9 mouse cellular contexts compared by ENCODE assay signal in the genomic region with DNA sequence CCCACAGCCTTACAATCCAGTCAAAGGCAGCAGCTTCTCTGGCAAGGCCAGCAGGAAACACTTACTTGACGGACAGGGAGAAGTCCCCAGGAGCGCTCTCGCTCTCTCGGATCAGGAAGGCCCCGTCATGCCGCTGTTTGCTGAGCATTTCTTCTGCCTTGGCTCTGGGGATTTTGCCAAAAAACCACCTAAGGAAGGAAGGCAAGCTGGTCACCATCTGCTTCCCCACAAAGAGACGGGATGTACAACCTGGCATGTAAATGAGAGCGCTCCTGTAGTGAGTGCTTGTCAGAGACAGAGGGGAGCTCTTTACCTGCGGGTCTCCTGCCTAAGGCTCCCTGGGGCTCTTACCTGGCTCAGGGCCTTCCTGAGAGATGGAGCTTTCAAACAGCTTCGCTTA. TPM values are rescaled to one million over a fixed set of nuclear protein-coding genes. Genes with fewer than 3 reads are reported as not detected.
DNase-seq lines count a peak whose midpoint lies in the region; ATAC-seq lines count a peak whose summit lies in the region.
"Had no signal": no experiment of that assay in that cellular context is flagged by ENCODE, and none has a peak within 500 bp of the region (broad histone marks: within the 10 kb centered on the region; RNA-seq: fewer than 3 reads in every experiment).

No protein-coding gene starts in this region.

- 52% methylated on average over 10 of the region's 10 CpGs for WGBS in forebrain, embryonic 13.5 days
- WGBS in forebrain, embryonic 11.5 days, result 72% methylated on average over 10 of the region's 10 CpGs
- 77% methylated on average over 10 of the region's 10 CpGs for WGBS in limb, embryonic 13.5 days
- 79% methylated on average over 10 of the region's 10 CpGs for WGBS in limb, embryonic 10.5 days
- WGBS in hindbrain, embryonic 15.5 days, result 48% methylated on average over 10 of the region's 10 CpGs
- WGBS in neural tube, embryonic 15.5 days, result 63% methylated on average over 10 of the region's 10 CpGs

- peaks cover 62% of the 10 kb centered on the region for H3K36me3 ChIP-seq in forebrain, embryonic 13.5 days (ENCODE audit: poor library complexity, severe bottlenecking)
- no peaks in the 10 kb centered on the region; the same call in 1 of the 2 replicates for H3K36me3 ChIP-seq in forebrain, embryonic 11.5 days (ENCODE audit: control insufficient read depth, insufficient read depth, low read length)
- H3K36me3 ChIP-seq in limb, embryonic 13.5 days, result peaks cover 71% of the 10 kb centered on the region
- peaks cover 75% of the 10 kb centered on the region for H3K36me3 ChIP-seq in limb, embryonic 10.5 days
- H3K36me3 ChIP-seq in hindbrain, embryonic 15.5 days, result peaks cover 18% of the 10 kb centered on the region; the same call in 1 of the 2 replicates
- H3K36me3 ChIP-seq in neural tube, embryonic 15.5 days, result peaks cover 46% of the 10 kb centered on the region

- no peak overlapping the region for H3K4me2 ChIP-seq in forebrain, embryonic 13.5 days
- H3K4me2 ChIP-seq in forebrain, embryonic 11.5 days (ENCODE audit: low read depth, low read length, severe bottlenecking), result no peak overlapping the region
- H3K4me2 ChIP-seq in limb, embryonic 13.5 days (replicated peaks), result no peak overlapping the region
- no peak overlapping the region for H3K4me2 ChIP-seq in hindbrain, embryonic 15.5 days
- H3K4me2 ChIP-seq in neural tube, embryonic 15.5 days, result no peak overlapping the region

- no peak for ATAC-seq in forebrain, embryonic 13.5 days
- ATAC-seq in forebrain, embryonic 11.5 days (replicated peaks; ENCODE audit: low FRiP score), result no peak
- no peak for ATAC-seq in limb, embryonic 13.5 days (ENCODE audit: low FRiP score, low read depth)
- ATAC-seq in hindbrain, embryonic 15.5 days (ENCODE audit: low FRiP score, low read depth), result no peak
- no peak for ATAC-seq in neural tube, embryonic 15.5 days (ENCODE audit: low FRiP score)

- H3K9ac ChIP-seq in forebrain, embryonic 13.5 days, result no peak overlapping the region
- no peak overlapping the region for H3K9ac ChIP-seq in forebrain, embryonic 11.5 days (ENCODE audit: low read length)
- 0 out of 2 replicates have a peak overlapping the region, but pooled peaks have one; percentile 19 for H3K9ac ChIP-seq in limb, embryonic 13.5 days
- no peak overlapping the region for H3K9ac ChIP-seq in hindbrain, embryonic 15.5 days
- H3K9ac ChIP-seq in neural tube, embryonic 15.5 days (replicated peaks), result no peak overlapping the region

- no peak overlapping the region for H3K4me3 ChIP-seq in forebrain, embryonic 13.5 days
- H3K4me3 ChIP-seq in forebrain, embryonic 11.5 days (ENCODE audit: low read depth, low read length), result no peak overlapping the region
- no peak overlapping the region for H3K4me3 ChIP-seq in limb, embryonic 13.5 days
- H3K4me3 ChIP-seq in limb, embryonic 10.5 days, result no peak overlapping the region
- no peak overlapping the region for H3K4me3 ChIP-seq in hindbrain, embryonic 15.5 days
- H3K4me3 ChIP-seq in neural tube, embryonic 15.5 days (replicated peaks), result no peak overlapping the region
- H3K4me3 ChIP-seq: gastrocnemius, adult 2 months had no signal

- no peaks in the 10 kb centered on the region for H3K9me3 ChIP-seq in forebrain, embryonic 13.5 days (replicated peaks)
- no peaks in the 10 kb centered on the region for H3K9me3 ChIP-seq in forebrain, embryonic 11.5 days (ENCODE audit: control insufficient read depth, low read length)
- no peaks in the 10 kb centered on the region for H3K9me3 ChIP-seq in limb, embryonic 13.5 days
- no peaks in the 10 kb centered on the region for H3K9me3 ChIP-seq in limb, embryonic 10.5 days (replicated peaks)
- H3K9me3 ChIP-seq in hindbrain, embryonic 15.5 days, result no peaks in the 10 kb centered on the region
- no peaks in the 10 kb centered on the region for H3K9me3 ChIP-seq in neural tube, embryonic 15.5 days (replicated peaks)

- H3K27ac ChIP-seq in forebrain, embryonic 13.5 days, result peak overlapping the region; percentile 84
- no peak overlapping the region for H3K27ac ChIP-seq in forebrain, embryonic 11.5 days (ENCODE audit: low read depth, low read length)
- peak overlapping the region; percentile 1; the same call in 1 of the 2 replicates for H3K27ac ChIP-seq in limb, embryonic 13.5 days
- H3K27ac ChIP-seq in limb, embryonic 10.5 days, result no peak overlapping the region
- peak overlapping the region; percentile 56 for H3K27ac ChIP-seq in hindbrain, embryonic 15.5 days (replicated peaks)
- peak overlapping the region; percentile 43; the same call in 1 of the 2 replicates for H3K27ac ChIP-seq in neural tube, embryonic 15.5 days (replicated peaks)
- H3K27ac ChIP-seq: gastrocnemius, adult 2 months had no signal

- peaks cover 6% of the 10 kb centered on the region; the same call in 1 of the 2 replicates for H3K4me1 ChIP-seq in forebrain, embryonic 13.5 days
- no peaks in the 10 kb centered on the region for H3K4me1 ChIP-seq in forebrain, embryonic 11.5 days (replicated peaks; ENCODE audit: control insufficient read depth, insufficient read depth, low read length)
- H3K4me1 ChIP-seq in limb, embryonic 13.5 days, result peaks cover 4% of the 10 kb centered on the region; the same call in 1 of the 2 replicates
- H3K4me1 ChIP-seq in limb, embryonic 10.5 days, result no peaks in the 10 kb centered on the region
- no peaks in the 10 kb centered on the region for H3K4me1 ChIP-seq in hindbrain, embryonic 15.5 days (replicated peaks)
- 0 out of 2 replicates have a peak, but pooled peaks cover 4% of the 10 kb centered on the region for H3K4me1 ChIP-seq in neural tube, embryonic 15.5 days

- H3K27me3 ChIP-seq in forebrain, embryonic 13.5 days, result no peaks in the 10 kb centered on the region
- H3K27me3 ChIP-seq in forebrain, embryonic 11.5 days (ENCODE audit: control insufficient read depth, insufficient read depth, low read length), result no peaks in the 10 kb centered on the region
- H3K27me3 ChIP-seq in limb, embryonic 13.5 days, result no peaks in the 10 kb centered on the region
- H3K27me3 ChIP-seq in limb, embryonic 10.5 days (ENCODE audit: low read depth, poor library complexity, severe bottlenecking), result no peaks in the 10 kb centered on the region
- H3K27me3 ChIP-seq in hindbrain, embryonic 15.5 days, result no peaks in the 10 kb centered on the region
- no peaks in the 10 kb centered on the region for H3K27me3 ChIP-seq in neural tube, embryonic 15.5 days (replicated peaks)

- DNase-seq in forebrain, embryonic 11.5 days (ENCODE audit: low spot score), result no peak
- DNase-seq in limb, embryonic 10.5 days (ENCODE audit: low spot score), result no peak
- DNase-seq in urinary bladder, postnatal 4 days (ENCODE audit: low spot score in 2 of 2), result no peak
- DNase-seq in ovary, postnatal 36 days (ENCODE audit: low spot score), result no peak
- DNase-seq: gastrocnemius, adult 2 months had no signal

RNA-seq across cellular contexts. Expression of a gene that starts 21.6 kb away (rescaled TPM):
- polyA plus RNA-seq in forebrain, embryonic 13.5 days (2015; fragmentation: Nextera tagmentation; extraction: Ambion mirVana), result 37.6 and 37.8 TPM in 2 replicates
- 26.4 and 27.7 TPM in 2 replicates for polyA plus RNA-seq in forebrain, embryonic 11.5 days (2014; fragmentation: Nextera tagmentation; extraction: Ambion mirVana)
- polyA plus RNA-seq in limb, embryonic 13.5 days (2015; fragmentation: Nextera tagmentation; extraction: Ambion mirVana), result 28.5 and 30.2 TPM in 2 replicates
- 27.2 and 27.8 TPM in 2 replicates for polyA plus RNA-seq in limb, embryonic 10.5 days (2016; fragmentation: Nextera tagmentation; extraction: Ambion mirVana)
- polyA plus RNA-seq in hindbrain, embryonic 15.5 days (2015; fragmentation: Nextera tagmentation; extraction: Ambion mirVana), result 43.6 and 47.1 TPM in 2 replicates
- 49.0 and 52.8 TPM in 2 replicates for polyA plus RNA-seq in neural tube, embryonic 15.5 days (2015; fragmentation: Nextera tagmentation; extraction: Ambion mirVana)

RNA-seq across cellular contexts. Expression of a gene that starts 36.9 kb away (rescaled TPM):
- polyA plus RNA-seq in forebrain, embryonic 13.5 days (2015; fragmentation: Nextera tagmentation; extraction: Ambion mirVana), result 12.4 and 13.4 TPM in 2 replicates
- 19.2 and 22.6 TPM in 2 replicates for polyA plus RNA-seq in forebrain, embryonic 11.5 days (2014; fragmentation: Nextera tagmentation; extraction: Ambion mirVana)
- 18.8 and 19.8 TPM in 2 replicates for polyA plus RNA-seq in limb, embryonic 13.5 days (2015; fragmentation: Nextera tagmentation; extraction: Ambion mirVana)
- 16.2 and 18.2 TPM in 2 replicates for polyA plus RNA-seq in limb, embryonic 10.5 days (2016; fragmentation: Nextera tagmentation; extraction: Ambion mirVana)
- polyA plus RNA-seq in hindbrain, embryonic 15.5 days (2015; fragmentation: Nextera tagmentation; extraction: Ambion mirVana), result 12.2 and 13.9 TPM in 2 replicates
- 11.5 and 19.4 TPM in 2 replicates for polyA plus RNA-seq in neural tube, embryonic 15.5 days (2015; fragmentation: Nextera tagmentation; extraction: Ambion mirVana)

RNA-seq across cellular contexts. Expression of a gene that starts 45.9 kb away (rescaled TPM):
- 23.6 and 29.8 TPM in 2 replicates for polyA plus RNA-seq in forebrain, embryonic 13.5 days (2015; fragmentation: Nextera tagmentation; extraction: Ambion mirVana)
- 36.5 and 37.1 TPM in 2 replicates for polyA plus RNA-seq in forebrain, embryonic 11.5 days (2014; fragmentation: Nextera tagmentation; extraction: Ambion mirVana)
- polyA plus RNA-seq in limb, embryonic 13.5 days (2015; fragmentation: Nextera tagmentation; extraction: Ambion mirVana), result 18.1 and 20.9 TPM in 2 replicates
- 30.8 and 34.9 TPM in 2 replicates for polyA plus RNA-seq in limb, embryonic 10.5 days (2016; fragmentation: Nextera tagmentation; extraction: Ambion mirVana)
- polyA plus RNA-seq in hindbrain, embryonic 15.5 days (2015; fragmentation: Nextera tagmentation; extraction: Ambion mirVana), result 35.8 and 38.1 TPM in 2 replicates
- polyA plus RNA-seq in neural tube, embryonic 15.5 days (2015; fragmentation: Nextera tagmentation; extraction: Ambion mirVana), result 34.6 and 35.0 TPM in 2 replicates

RNA-seq across cellular contexts. Expression of a gene that starts 46.0 kb away (rescaled TPM):
- polyA plus RNA-seq in forebrain, embryonic 13.5 days (2015; fragmentation: Nextera tagmentation; extraction: Ambion mirVana), result 81.6 and 87.1 TPM in 2 replicates
- 93.9 and 95.3 TPM in 2 replicates for polyA plus RNA-seq in forebrain, embryonic 11.5 days (2014; fragmentation: Nextera tagmentation; extraction: Ambion mirVana)
- polyA plus RNA-seq in limb, embryonic 13.5 days (2015; fragmentation: Nextera tagmentation; extraction: Ambion mirVana), result 91.6 and 93.5 TPM in 2 replicates
- polyA plus RNA-seq in limb, embryonic 10.5 days (2016; fragmentation: Nextera tagmentation; extraction: Ambion mirVana), result 108 and 120 TPM in 2 replicates
- 73.6 and 79.8 TPM in 2 replicates for polyA plus RNA-seq in hindbrain, embryonic 15.5 days (2015; fragmentation: Nextera tagmentation; extraction: Ambion mirVana)
- 81.0 and 83.8 TPM in 2 replicates for polyA plus RNA-seq in neural tube, embryonic 15.5 days (2015; fragmentation: Nextera tagmentation; extraction: Ambion mirVana)

RNA-seq across cellular contexts. Expression of a gene that starts 58.7 kb away (rescaled TPM):
- polyA plus RNA-seq in forebrain, embryonic 13.5 days (2015; fragmentation: Nextera tagmentation; extraction: Ambion mirVana), result 137 and 139 TPM in 2 replicates
- 63.0 and 71.4 TPM in 2 replicates for polyA plus RNA-seq in forebrain, embryonic 11.5 days (2014; fragmentation: Nextera tagmentation; extraction: Ambion mirVana)
- polyA plus RNA-seq in limb, embryonic 13.5 days (2015; fragmentation: Nextera tagmentation; extraction: Ambion mirVana), result 96.5 and 102 TPM in 2 replicates
- polyA plus RNA-seq in limb, embryonic 10.5 days (2016; fragmentation: Nextera tagmentation; extraction: Ambion mirVana), result 77.2 and 87.8 TPM in 2 replicates
- polyA plus RNA-seq in hindbrain, embryonic 15.5 days (2015; fragmentation: Nextera tagmentation; extraction: Ambion mirVana), result 186 and 190 TPM in 2 replicates
- polyA plus RNA-seq in neural tube, embryonic 15.5 days (2015; fragmentation: Nextera tagmentation; extraction: Ambion mirVana), result 192 and 194 TPM in 2 replicates

Comparison
In these comparisons a context has a peak if more than half of its experiments do, and no peak if none do; other contexts are left out.
1. H3K27ac ChIP-seq: peak in forebrain, embryonic 13.5 days (single experiment), limb, embryonic 13.5 days (single experiment), hindbrain, embryonic 15.5 days (single experiment) and neural tube, embryonic 15.5 days (single experiment); none in forebrain, embryonic 11.5 days (single experiment) and limb, embryonic 10.5 days (single experiment).